Mouse (Mus musculus) bone marrow macrophage, adult 2 months (primary cell): ENCODE measurements around the gene Gsn.

ENCODE experiments used
- CTCF ChIP-seq: IDR thresholded peaks from 2 replicates; pipeline ENCODE4 v1.5.1; 2012; ENCODE audit warnings: low read depth, mild to moderate bottlenecking, low read length, moderate library complexity
- POLR2A ChIP-seq: IDR thresholded peaks from 2 replicates; pipeline ENCODE4 v1.6.1; 2012; ENCODE audit warnings: mild to moderate bottlenecking, low read depth, low read length, borderline replicate concordance

DNA sequence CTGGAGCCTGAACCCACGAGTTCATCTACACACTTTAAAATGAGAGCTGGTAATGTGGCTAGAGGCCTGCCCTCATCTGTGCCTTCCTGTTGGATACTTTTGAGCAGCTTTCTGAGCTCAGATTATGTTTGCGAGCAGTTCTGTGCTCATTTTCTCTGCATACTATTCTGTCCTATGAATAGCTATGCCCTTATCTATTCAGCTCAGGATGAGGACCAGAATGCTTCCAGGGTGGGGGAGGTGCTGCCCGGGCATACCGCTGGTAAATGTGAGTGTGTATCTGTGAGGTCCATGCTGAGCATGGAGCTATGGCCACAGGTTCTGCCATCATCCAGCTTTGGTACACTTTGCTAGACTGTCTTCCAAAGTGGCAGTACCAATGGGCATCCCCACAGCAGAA is 61.4 kb downstream of the Gsn start:
- TF ChIP-seq CTCF (no peak), POLR2A (no peak)
